In the genomic region with DNA sequence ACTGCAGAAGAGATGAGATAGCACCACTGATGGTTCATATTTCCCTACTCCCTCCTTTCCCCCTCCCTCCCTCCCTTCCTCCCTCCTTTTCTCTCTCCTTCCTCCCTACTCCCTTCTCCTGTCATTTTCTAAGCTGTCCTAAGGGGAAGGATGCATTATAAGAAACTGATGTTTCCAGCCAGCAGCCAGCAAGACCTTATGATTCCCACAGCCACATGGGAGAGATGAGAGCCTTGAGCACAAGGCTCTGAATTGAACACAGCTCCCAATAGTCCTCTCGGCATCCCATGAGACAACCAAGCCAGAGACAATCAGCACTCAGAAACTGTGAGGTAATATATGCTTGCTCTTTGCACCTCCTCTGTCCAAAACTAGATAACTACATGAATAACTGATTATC, we compare ENCODE assay signal across 16 mouse cellular contexts.
"Had no signal": no experiment of that assay in that cellular context is flagged by ENCODE, and none has a peak within 500 bp of the region (broad histone marks: within the 10 kb centered on the region; RNA-seq: fewer than 3 reads in every experiment).

No protein-coding gene starts in this region.

- H3K4me1 ChIP-seq: neural tube, embryonic 15.5 days; stomach, embryonic 15.5 days had no signal

- H3K36me3 ChIP-seq: neural tube, embryonic 13.5 days; neural tube, embryonic 15.5 days; stomach, embryonic 15.5 days had no signal

- H3K9ac ChIP-seq: neural tube, embryonic 13.5 days; neural tube, embryonic 15.5 days; stomach, embryonic 15.5 days had no signal

- DNase-seq: retina, postnatal 1 day; right cerebral cortex, adult 18-20 months; right cerebral cortex, postnatal 14 days; right cerebral cortex, postnatal 25 days; right cerebral cortex, postnatal 4 days; spleen, adult 18-20 months; thymus, adult 18-20 months; thymus, adult 2 months; thymus, postnatal 14 days; thymus, postnatal 25 days; thymus, postnatal 36 days; thymus, postnatal 4 days had no signal

- H3K4me3 ChIP-seq: neural tube, embryonic 13.5 days; neural tube, embryonic 15.5 days; stomach, embryonic 15.5 days had no signal

- H3K27me3 ChIP-seq: neural tube, embryonic 13.5 days; neural tube, embryonic 15.5 days; stomach, embryonic 15.5 days had no signal

- H3K27ac ChIP-seq: neural tube, embryonic 13.5 days; neural tube, embryonic 15.5 days; stomach, embryonic 15.5 days; stomach, postnatal 0 days had no signal
